Mouse (Mus musculus): ENCODE measurements around the gene Rftn2.
"Not testable (repeated sequence)": the region's sequence is repeated elsewhere in the genome, so short reads cannot be mapped to it uniquely, and the experiment has no call there.

Gene Rftn2

DNA sequence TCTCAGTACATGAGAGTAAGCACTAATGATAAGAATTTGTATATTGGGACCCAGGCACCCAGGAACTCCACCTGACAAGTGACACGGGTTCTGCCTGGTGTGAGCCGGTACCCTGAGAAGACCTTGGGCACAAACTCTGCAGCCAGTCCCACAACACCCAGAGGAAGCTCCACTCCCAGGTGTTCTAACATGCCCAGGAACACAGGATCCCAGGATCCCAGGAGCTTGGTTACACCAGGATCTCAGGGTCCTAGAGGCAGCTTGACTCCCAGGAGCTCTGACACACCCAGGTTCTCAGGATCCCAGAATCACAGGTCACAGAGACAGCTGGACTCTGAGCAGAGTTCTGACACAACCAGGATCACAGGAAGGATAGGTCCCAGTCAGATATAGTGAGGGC lies 102.4 kb downstream of the Rftn2 start:
- DNase-seq (ENCODE audit: low read depth, low spot score): not testable (repeated sequence)

DNA sequence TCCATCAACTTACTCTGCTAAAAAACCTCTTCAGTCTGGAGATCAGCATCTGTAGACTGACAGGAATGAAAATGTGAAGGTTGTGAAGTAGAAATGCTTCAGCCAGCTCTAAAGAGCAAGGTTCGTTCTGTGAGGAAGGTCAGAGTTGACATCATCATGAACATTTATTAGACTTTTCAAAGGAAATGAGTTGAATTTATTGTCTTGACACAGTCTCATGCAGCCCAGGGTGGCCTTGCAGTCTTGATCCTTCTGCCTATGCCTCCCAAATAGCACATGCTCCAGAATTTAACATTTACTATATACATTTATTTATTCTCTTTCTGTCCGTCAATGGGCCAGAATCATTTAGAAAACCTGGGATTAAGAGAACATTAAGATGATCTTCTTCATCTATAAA lies 103.0 kb downstream of the Rftn2 start:
- no peak for DNase-seq (ENCODE audit: low read depth, low spot score)

GRCm38 (mm10) chr1:55123046-55123445 lies 103.5 kb downstream of the Rftn2 start:
- DNase-seq (ENCODE audit: low read depth, low spot score): no peak

Measured in retina, postnatal 7 days (tissue).